Mouse (Mus musculus) stomach, postnatal 0 days (tissue): ENCODE results near the gene Ripor2. TPM values are rescaled to one million over a fixed set of nuclear protein-coding genes. Genes with fewer than 3 reads are reported as not detected.

Experiments used
- ATAC-seq: fragments of 200-750 bp; cut with Nextera tagmentation; 2 replicates; pipeline ENCODE4 v1.8.0; 2017; ENCODE audit not compliant: low FRiP score, low TSS enrichment
- DNase-seq: peaks from one replicate; pipeline ENCODE4 v3.0.0-alpha.2; 2016; ENCODE audit warnings: low spot score
- H3K27ac ChIP-seq: fragments of 300-500 bp; sonication (generic); replicated peaks from 2 replicates; pipeline ENCODE4 v1.5.1; 2014; ENCODE audit warnings: mild to moderate bottlenecking, control low read depth
- H3K27me3 ChIP-seq: fragments of 300-500 bp; sonication (generic); 2 replicates; pipeline ENCODE4 v1.6.1; 2014; ENCODE audit warnings: low read length; ENCODE audit not compliant: control insufficient read depth, insufficient read depth
- H3K36me3 ChIP-seq: fragments of 300-500 bp; sonication (generic); 2 replicates; pipeline ENCODE4 v1.6.1; 2014; ENCODE audit warnings: low read length, mixed read lengths; ENCODE audit not compliant: control insufficient read depth, insufficient read depth
- H3K4me1 ChIP-seq: fragments of 300-500 bp; sonication (generic); replicated peaks from 2 replicates; pipeline ENCODE4 v1.6.1; 2014; ENCODE audit warnings: antibody characterized with exemption; ENCODE audit not compliant: control insufficient read depth, insufficient read depth
- H3K4me2 ChIP-seq: fragments of 300-500 bp; sonication (generic); replicated peaks from 2 replicates; pipeline ENCODE4 v1.6.1; 2014; ENCODE audit warnings: low read depth, mild to moderate bottlenecking, control low read depth, moderate library complexity
- H3K4me3 ChIP-seq: fragments of 300-500 bp; sonication (generic); 2 replicates; pipeline ENCODE4 v1.5.1; 2014; ENCODE audit warnings: low read depth, low read length, control low read depth
- H3K9ac ChIP-seq: fragments of 300-500 bp; sonication (generic); 2 replicates; pipeline ENCODE4 v1.6.1; 2014; ENCODE audit warnings: mild to moderate bottlenecking, low read length, control low read depth, mixed read lengths
- H3K9me3 ChIP-seq: fragments of 300-500 bp; sonication (generic); 2 replicates; pipeline ENCODE4 v1.6.1; 2016; ENCODE audit warnings: low read length; ENCODE audit not compliant: control insufficient read depth
- CTCF ChIP-seq: IDR thresholded peaks from 2 replicates; pipeline ENCODE4 v1.5.1; 2016; ENCODE audit warnings: antibody characterized with exemption, low read depth, mild to moderate bottlenecking, moderate library complexity
- EP300 ChIP-seq: optimal IDR thresholded peaks from 2 replicates; pipeline ENCODE3; 2016; ENCODE audit warnings: antibody characterized with exemption
- WGBS: fragments of 180-500 bp; shearing (Covaris S2); extraction: QIAGEN DNeasy Blood & Tissue Kit; methylation state at CpG from one replicate; pipeline ENCODE4 v1.1.7; 2014; 5-methylcytosine and 5-hydroxymethylcytosine counted together
- polyA plus RNA-seq: library from polyadenylated mRNA; unstranded; fragments of >200 nt; fragmentation: Nextera tagmentation; extraction: Ambion mirVana; gene quantifications from 2 replicates; pipeline ENCODE4 v1.2.1, GENCODE M21; 2015

The Ripor2 gene
- polyA plus RNA-seq, 1 experiment from 2014 or later: 1.6 TPM

DNA sequence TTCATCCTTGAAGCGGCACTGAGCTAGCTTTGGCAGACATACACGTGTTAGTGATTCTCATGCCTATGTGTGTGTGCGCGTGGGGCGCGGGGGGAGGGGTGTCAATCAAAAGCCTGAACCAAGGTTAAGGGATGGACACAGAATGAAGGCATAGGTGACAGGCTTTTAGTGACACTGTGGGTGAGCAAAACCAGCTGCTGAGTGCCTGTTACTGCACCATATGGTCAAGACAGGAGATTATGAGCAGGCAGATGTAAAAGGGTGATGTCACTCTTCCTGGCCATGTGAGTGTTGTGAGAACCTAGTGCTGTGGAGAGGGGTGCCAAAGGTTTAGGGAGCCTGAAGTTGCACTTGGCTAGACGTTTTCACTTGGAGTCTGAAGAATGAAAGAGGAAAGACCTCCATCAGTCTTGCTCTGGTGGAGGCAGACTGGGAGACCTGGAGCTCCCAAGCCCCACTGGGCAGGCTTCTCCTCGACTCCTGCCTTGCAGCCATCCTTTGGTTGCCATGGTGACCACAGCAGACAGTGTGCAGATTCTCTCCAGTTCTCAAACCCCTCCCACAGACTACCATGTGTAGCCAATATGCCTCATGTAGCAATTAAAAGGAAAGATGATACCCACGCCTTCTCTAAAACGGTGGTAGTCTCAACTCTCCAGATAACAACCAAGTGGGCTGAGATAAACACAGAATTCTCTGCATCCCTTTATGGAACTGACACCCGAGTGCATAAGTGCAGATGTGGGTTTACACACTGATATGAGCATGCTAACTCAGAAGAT lies 5.5 kb upstream of the Ripor2 start:
- no peaks in the 10 kb centered on the region for H3K4me1 ChIP-seq
- peak; percentile 67 for ATAC-seq
- H3K9ac ChIP-seq: no peak overlapping the region
- H3K4me2 ChIP-seq: no peak overlapping the region
- H3K36me3 ChIP-seq: no peaks in the 10 kb centered on the region
- no peak overlapping the region for H3K27ac ChIP-seq
- H3K4me3 ChIP-seq: no peak overlapping the region
- DNase-seq: no peak
- TF ChIP-seq EP300: no peak
- TF ChIP-seq CTCF: no peak
- H3K9me3 ChIP-seq: no peaks in the 10 kb centered on the region
- WGBS: 52% methylated on average over 11 of the region's 11 CpGs
- H3K27me3 ChIP-seq: no peaks in the 10 kb centered on the region

DNA sequence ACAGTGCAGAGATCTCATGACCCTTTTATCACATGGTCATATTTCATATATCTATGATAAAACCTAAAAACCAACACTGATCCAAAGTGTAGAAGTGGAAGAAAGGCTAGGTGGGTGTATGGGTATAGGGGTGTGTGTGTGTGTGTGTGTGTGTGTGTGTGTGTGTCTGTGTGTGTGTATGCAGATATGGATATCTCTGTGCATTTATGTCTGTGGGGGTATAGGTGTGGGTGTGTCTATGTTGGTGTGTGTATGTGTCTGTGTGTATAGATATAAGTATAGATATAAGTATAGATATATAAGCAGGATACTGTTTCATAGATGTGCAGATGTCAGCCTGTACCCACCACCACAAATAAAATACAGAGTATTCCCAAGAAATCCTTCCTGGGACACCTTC lies 3.7 kb upstream of the Ripor2 start:
- ATAC-seq: no peak
- Histone ChIP-seq H3K9ac (no peak overlapping the region), H3K36me3 (no peaks in the 10 kb centered on the region), H3K27ac (no peak overlapping the region), H3K9me3 (no peaks in the 10 kb centered on the region), H3K27me3 (no peaks in the 10 kb centered on the region), H3K4me3 (no peak overlapping the region), H3K4me2 (no peak overlapping the region), H3K4me1 (no peaks in the 10 kb centered on the region)
- no peak for DNase-seq
- TF ChIP-seq EP300 (no peak), CTCF (no peak)

- no peak overlapping the region for H3K4me2 ChIP-seq
- H3K27ac ChIP-seq: no peak overlapping the region
- no peaks in the 10 kb centered on the region for H3K4me1 ChIP-seq
- no peaks in the 10 kb centered on the region for H3K9me3 ChIP-seq
- H3K27me3 ChIP-seq: no peaks in the 10 kb centered on the region
- TF ChIP-seq CTCF (no peak), EP300 (no peak)
- no peaks in the 10 kb centered on the region for H3K36me3 ChIP-seq
- H3K4me3 ChIP-seq: no peak overlapping the region
- DNase-seq (no peak), ATAC-seq (no peak)
- whole genome bisulfite sequencing: 79% methylated on average over 8 of the region's 8 CpGs
- no peak overlapping the region for H3K9ac ChIP-seq
These were observed 1.2 kb upstream of the Ripor2 start for GRCm38 (mm10) chr13:24580759-24581158.

DNA sequence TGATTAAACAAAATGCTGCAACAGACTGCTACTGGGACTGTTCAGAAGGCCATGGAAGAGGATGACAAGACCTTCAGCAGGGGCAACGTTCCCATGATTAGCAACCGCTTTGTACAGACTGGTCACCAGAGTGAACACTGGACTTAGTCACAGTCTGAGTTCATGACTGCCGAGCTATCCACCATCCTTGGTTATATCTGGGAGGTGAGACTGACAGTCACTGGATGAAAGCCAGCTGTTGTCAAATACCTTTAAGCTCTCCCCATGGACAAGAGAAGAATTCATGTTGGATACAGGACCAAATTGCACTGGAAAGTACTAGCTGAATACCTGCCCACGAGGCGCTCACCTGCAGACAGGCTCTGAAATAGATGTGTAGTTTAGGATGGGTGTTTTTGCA lies 2.4 kb downstream of the Ripor2 start:
- 68% methylated on average over 5 of the region's 5 CpGs for WGBS
- no peak for ATAC-seq

GRCm38 (mm10) chr13:24584841-24585240 lies 2.9 kb downstream of the Ripor2 start:
- Histone ChIP-seq H3K4me2 (no peak overlapping the region), H3K27me3 (no peaks in the 10 kb centered on the region), H3K9me3 (no peaks in the 10 kb centered on the region), H3K4me1 (no peaks in the 10 kb centered on the region), H3K9ac (no peak overlapping the region), H3K27ac (no peak overlapping the region), H3K4me3 (no peak overlapping the region), H3K36me3 (no peaks in the 10 kb centered on the region)
- DNase-seq (peak; percentile 73), ATAC-seq (peak; percentile 74)
- WGBS: 60% methylated on average over 6 of the region's 6 CpGs
- no peak for TF ChIP-seq CTCF
- TF ChIP-seq EP300: no peak

More for the DNA sequence above, 2.4 kb downstream of the Ripor2 start:
- Histone ChIP-seq H3K4me2 (no peak overlapping the region), H3K4me1 (no peaks in the 10 kb centered on the region), H3K36me3 (no peaks in the 10 kb centered on the region), H3K27ac (no peak overlapping the region), H3K4me3 (no peak overlapping the region), H3K9me3 (no peaks in the 10 kb centered on the region), H3K27me3 (no peaks in the 10 kb centered on the region), H3K9ac (no peak overlapping the region)
- TF ChIP-seq EP300 (no peak), CTCF (no peak)
- DNase-seq: no peak

DNA sequence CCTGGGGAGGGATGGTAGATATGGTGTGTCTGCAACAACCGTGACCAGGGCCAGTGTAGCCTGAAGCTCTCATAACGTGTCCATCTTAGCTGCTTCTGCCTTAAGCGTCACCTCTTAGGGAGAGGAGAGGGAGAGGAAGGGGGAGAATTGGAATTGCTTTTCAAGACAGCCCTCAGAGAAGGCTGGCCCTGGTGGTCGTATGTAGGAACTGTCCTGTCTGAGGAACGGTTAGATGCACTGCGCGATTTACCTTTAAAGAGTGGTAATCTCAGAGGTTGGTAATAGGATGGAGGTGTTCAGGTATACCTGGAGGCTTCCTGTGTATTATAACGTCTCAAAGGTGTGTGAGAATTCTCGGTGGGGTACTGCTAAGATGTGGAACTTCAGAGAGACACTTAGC lies 3.4 kb downstream of the Ripor2 start:
- DNase-seq: no peak
- no peak for ATAC-seq
- Histone ChIP-seq H3K9ac (no peak overlapping the region), H3K27me3 (no peaks in the 10 kb centered on the region), H3K36me3 (no peaks in the 10 kb centered on the region), H3K27ac (no peak overlapping the region), H3K4me2 (no peak overlapping the region), H3K4me1 (no peaks in the 10 kb centered on the region), H3K9me3 (no peaks in the 10 kb centered on the region), H3K4me3 (no peak overlapping the region)
- TF ChIP-seq CTCF: peak; percentile 18; the same call in 1 of the 2 replicates
- no peak for TF ChIP-seq EP300
- WGBS: 61% methylated on average over 9 of the region's 9 CpGs
